Mouse (Mus musculus) R1 (cell line): Measurements from ENCODE around the gene Rfx7.

Source experiments
- DNase-seq: peaks from one replicate; pipeline ENCODE4 v3.0.0-alpha.2; 2018; ENCODE audit warnings: low read depth, low spot score

Rfx7 gene

GRCm38 (mm10) chr9:72639843-72640621, 108.0 kb downstream of the Rfx7 start:
- DNase-seq, result peak; percentile 97

DNA sequence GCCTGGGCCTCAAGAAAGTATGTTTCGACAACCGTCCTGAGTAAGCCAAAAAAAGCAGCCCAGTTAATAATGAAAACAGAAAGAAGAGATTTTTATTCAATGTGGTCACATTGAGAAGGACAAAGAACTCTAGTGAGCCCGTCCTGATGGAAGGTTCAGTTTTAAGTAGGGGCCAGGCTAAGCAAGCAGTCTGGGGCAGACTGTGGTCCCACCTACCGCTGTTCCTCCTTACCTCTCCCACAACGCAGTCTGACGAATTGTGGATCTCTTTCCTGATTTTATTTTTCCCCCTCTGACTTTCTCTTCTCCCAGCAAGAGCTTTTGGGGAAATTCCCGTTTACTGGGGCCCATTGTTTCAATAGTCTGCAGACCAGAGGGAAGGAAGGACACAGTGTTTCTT, 108.6 kb downstream of the Rfx7 start:
- no peak for DNase-seq

DNA sequence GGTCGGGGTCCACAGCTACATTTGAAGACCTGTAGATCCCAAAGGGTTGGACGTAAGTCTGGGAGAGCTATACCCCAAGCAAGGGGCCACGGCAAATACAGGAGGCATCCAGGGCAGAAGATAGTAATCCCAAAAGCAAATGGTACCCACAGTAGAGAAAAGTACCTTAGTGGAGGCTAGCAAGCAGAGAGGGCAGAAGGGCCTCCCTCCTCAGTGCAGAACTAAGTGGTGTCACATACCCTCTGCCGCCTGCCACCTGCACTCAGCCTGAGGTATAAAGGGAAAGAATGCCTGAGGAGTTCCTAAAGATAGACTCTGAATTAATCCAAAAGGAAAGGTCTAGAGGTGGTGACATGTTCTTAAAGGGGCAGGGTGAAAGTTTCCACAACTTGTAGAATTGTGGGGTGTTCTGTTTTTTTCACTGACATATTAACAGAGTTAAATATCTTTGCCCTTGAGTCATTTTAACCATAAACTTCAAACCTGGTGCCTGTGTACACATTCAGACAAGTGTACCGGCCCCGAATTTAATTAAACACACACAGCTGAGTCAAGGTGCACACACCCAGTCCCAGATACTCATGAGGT, 109.1 kb downstream of the Rfx7 start:
- no peak for DNase-seq

- peak; percentile 65 for DNase-seq
These were observed 110.9 kb downstream of the Rfx7 start for GRCm38 (mm10) chr9:72642756-72643447.

GRCm38 (mm10) chr9:72643651-72644417, 111.8 kb downstream of the Rfx7 start:
- DNase-seq, result no peak

DNA sequence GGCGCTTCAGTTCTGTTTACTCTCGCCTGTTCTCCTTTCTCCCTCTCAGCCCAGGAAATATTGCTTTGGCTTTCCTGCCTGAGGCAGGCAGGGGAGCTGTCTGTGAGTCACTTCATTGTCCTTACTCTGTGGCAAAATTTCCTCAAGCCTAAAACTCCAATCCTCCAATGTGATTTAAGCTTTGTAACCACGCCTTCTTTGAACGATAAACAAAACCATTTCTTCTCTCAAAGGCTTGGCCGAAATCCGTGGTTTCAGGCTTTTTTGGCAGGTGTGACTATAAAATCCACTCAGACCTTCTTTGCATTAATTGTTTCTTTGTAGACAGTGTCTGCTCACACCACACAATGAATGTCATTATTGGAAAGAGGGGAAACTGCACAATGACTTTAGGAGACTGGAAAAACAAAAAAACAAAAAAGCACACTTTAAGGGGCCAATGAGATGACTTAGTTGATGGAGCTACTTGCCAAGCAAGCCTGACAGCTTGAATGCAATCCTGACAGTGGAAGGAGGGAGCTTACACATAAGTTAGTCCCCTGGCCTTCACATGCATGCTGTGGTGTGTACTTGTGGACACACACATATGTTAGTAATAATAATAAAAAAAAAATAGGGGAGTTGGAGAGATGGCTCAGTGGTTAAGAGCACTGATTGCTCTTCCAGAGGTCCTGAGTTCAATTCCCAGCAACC, 112.5 kb downstream of the Rfx7 start:
- peak; percentile 17 for DNase-seq

DNA sequence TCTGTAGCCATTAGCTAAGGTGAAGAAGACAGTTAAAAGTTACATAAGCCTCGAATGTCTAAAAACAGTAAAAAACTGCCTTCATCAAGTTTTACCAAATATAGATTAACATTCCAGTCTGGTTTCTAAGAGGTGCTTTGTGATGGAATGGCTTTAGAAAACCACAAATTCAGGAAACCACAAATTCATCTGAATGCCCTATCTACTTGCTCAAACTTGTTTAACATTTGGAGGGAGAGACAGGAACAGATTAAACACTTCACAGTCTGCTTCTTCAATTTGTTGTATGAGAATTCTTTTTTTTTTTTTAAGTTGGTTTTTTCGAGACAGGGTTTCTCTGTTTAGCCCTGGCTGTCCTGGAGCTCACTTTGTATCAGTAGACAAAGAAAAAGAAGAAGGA, 117.7 kb downstream of the Rfx7 start:
- DNase-seq, result no peak

- peak; percentile 79 for DNase-seq
These were observed 120.9 kb downstream of the Rfx7 start for GRCm38 (mm10) chr9:72652961-72653360.

- peak; percentile 31 for DNase-seq
These were observed 121.5 kb downstream of the Rfx7 start for GRCm38 (mm10) chr9:72653533-72653932.

DNA sequence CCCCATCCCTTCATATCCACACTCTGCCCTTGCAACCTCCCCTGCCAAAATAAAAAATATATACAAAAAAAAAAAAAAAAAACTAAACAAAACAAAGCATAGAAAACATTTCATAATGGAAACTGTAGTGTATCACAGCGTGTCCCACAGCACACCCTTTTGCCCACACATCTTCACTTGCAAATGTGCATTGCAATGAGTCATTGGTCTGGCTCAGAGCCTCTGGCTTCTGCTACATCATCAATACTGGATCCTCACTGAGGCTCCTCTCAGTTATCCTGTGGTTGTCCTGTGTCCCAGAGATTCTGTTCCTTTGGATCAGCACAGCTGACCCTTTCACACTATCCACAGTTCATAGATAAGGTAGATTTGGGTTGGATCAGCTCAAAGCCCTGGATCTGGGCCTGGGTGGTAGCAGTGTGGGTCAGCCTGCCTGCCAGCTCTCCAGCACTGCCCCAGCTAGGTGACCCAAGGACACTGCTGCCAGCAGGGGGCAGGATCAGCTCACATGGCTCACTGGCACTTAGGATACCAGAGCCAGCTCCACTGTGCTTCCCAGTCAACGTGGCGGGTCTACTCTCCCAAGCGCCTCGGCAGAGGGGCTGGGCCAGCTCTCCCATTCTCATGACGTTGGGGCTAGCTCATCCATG, 122.7 kb downstream of the Rfx7 start:
- peak; percentile 47 for DNase-seq

GRCm38 (mm10) chr9:72655602-72656001, 123.6 kb downstream of the Rfx7 start:
- DNase-seq, result no peak

DNA sequence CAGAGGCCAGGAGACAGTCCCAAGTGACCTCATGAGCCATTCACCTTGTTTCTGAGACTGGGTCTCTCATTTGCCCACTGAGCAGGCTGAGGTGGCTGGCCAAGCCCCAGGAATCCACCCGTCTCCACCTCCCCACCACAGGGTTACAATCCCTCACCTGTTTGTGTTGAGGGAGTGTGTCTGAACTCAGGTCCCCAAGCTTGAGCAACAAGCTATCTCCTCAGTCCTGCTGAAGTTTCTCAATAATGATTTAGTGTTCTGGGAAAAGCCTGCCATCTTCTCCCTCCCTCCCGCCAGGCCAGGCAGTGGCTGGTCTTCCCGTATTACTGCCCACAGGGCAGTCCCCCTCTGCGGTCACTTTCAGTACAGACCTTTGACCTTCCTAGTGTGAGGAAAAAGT, 124.5 kb downstream of the Rfx7 start:
- DNase-seq, result no peak

GRCm38 (mm10) chr9:72656940-72657339, 124.9 kb downstream of the Rfx7 start:
- peak; percentile 59 for DNase-seq

DNA sequence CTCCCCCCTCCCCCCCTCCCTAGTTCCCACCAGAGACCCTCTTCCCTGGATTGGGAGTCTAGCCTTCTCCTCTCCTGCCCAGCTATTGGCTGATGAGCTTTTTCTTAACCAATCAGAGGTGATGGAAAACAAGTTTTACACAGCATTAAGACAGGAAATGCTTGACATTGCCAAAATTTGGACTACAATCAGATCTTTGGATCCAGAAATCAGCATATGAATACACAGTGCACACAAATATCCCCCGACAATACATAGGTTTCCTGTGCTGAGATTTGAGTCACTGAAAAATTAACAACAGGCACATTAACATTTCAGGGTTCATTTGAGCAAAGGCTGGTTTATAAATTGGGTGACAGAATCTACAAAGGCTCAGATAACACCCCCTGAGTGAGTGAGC, 125.7 kb downstream of the Rfx7 start:
- peak; percentile 94 for DNase-seq

DNA sequence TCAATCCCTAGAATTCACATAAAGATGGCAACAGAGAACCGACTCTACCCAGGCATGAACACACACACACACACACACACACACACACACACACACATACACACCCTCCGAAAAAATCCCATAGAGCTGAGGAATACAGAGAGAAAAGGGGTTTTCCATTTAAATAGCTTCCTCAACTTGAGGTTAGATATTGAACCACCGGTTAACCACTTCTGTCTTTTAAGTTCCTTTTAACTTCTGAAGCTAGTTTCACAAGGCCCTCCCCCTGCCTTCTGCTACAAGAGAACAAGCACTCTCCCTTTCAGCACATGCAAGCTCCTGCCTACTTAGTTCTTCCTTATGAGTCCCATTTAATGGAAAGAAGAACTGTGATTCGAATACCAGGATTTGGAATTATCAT, 128.1 kb downstream of the Rfx7 start:
- DNase-seq, result no peak

- DNase-seq, result no peak
These were observed 128.9 kb downstream of the Rfx7 start for GRCm38 (mm10) chr9:72660911-72661310.

DNA sequence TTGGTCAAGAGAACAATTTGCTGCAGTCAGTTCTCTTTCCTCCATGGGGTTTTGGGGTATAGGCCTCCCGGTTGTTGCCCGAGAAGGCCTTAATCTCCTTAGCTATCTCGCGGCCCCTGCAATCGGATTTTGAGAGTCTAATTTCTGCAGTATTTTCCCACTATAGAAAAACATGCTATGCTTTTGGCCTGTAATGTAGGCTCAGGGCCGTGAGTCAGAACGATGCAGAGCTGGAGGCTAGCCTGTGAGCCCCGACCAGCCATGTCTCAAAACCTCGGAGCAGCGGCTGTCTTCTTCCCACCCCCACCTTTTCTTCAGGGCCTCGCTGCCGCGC, 129.5 kb downstream of the Rfx7 start:
- DNase-seq, result no peak

GRCm38 (mm10) chr9:72661895-72662661, 130.0 kb downstream of the Rfx7 start, which contains the start of gene Nedd4:
Nedd4 (plus strand) TSS chr9:72662346.
- DNase-seq, result peak; percentile 92

GRCm38 (mm10) chr9:72662691-72663533, 130.9 kb downstream of the Rfx7 start:
- peak; percentile 92 for DNase-seq
